Mouse (Mus musculus): ENCODE measurements around the gene Uhmk1. TPM values are rescaled to one million over a fixed set of nuclear protein-coding genes. Genes with fewer than 3 reads are reported as not detected.

Uhmk1 gene
- polyA plus RNA-seq, 1 experiment from 2014 or later: 11.9 TPM

DNA sequence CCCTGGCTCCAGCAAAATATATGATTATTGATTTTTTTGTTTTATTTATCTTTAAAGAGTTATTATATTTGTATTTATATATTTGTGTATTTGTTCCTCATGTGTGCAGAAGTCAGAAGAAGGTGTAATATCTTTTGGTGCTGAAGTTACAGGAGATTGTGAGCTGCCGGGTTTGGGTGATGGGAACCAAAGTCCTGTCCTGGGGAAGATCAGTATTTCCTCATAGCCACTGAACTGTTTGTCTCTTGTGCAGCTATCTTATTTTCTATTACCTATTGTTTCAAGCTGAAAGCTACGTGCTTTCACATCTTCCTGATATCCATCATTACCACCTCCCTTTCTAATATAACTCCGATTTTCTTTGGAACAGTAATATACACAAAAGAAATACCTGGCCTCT is 393 bp upstream of the Uhmk1 start:
- H3K36me3 ChIP-seq (ENCODE audit: control insufficient read depth, insufficient read depth, low read length): peaks cover 15% of the 10 kb centered on the region
- H3K4me1 ChIP-seq (replicated peaks; ENCODE audit: control insufficient read depth, insufficient read depth, low read length): 0 out of 2 replicates have a peak, but pooled peaks cover 2% of the 10 kb centered on the region
- DNase-seq (ENCODE audit: low spot score) (no peak), ATAC-seq (replicated peaks; ENCODE audit: low FRiP score, low TSS enrichment, low read depth) (no peak)
- H3K27ac ChIP-seq (ENCODE audit: low read depth): peak overlapping the region; percentile 80; the same call in 1 of the 2 replicates
- H3K9me3 ChIP-seq (ENCODE audit: control insufficient read depth, low read length): no peaks in the 10 kb centered on the region
- peak overlapping the region; percentile 48 for H3K4me2 ChIP-seq (ENCODE audit: low read length)
- H3K4me3 ChIP-seq (ENCODE audit: low read depth, low read length): peak overlapping the region; percentile 83
- no peaks in the 10 kb centered on the region for H3K27me3 ChIP-seq (replicated peaks; ENCODE audit: control insufficient read depth, insufficient read depth, low read length)
- WGBS: 75% methylated on average over 3 of the region's 3 CpGs
- peak overlapping the region; percentile 90; the same call in 1 of the 2 replicates for H3K9ac ChIP-seq (ENCODE audit: low read length)

DNA sequence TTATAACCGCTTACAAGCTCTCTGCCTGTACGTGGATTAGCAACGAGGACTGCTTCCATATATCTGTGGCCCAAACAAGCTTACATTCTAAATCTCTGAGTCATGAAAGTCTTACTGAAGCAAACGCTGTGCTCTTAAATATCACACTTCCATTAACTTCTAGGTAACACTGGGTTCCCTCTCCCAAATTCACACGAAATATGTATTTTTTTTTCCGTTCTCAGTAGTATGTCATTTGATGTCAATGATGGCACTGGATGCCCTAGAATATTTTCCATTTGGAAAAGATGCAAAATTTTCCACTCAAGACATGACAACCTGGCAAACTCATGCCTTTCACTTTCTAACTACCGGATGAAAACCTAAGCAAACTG is 827 bp downstream of the Uhmk1 start:
- H3K4me1 ChIP-seq (replicated peaks; ENCODE audit: control insufficient read depth, insufficient read depth, low read length): 0 out of 2 replicates have a peak, but pooled peaks cover 2% of the 10 kb centered on the region
- peak overlapping the region; percentile 90 for H3K9ac ChIP-seq (ENCODE audit: low read length)
- H3K36me3 ChIP-seq (ENCODE audit: control insufficient read depth, insufficient read depth, low read length): peaks cover 25% of the 10 kb centered on the region
- H3K4me2 ChIP-seq (ENCODE audit: low read length): peak overlapping the region; percentile 69
- H3K27ac ChIP-seq (ENCODE audit: low read depth): no peak overlapping the region
- no peak for ATAC-seq (replicated peaks; ENCODE audit: low FRiP score, low TSS enrichment, low read depth)
- WGBS: 28% methylated on average over 7 of the region's 7 CpGs
- no peak for DNase-seq (ENCODE audit: low spot score)
- no peaks in the 10 kb centered on the region for H3K9me3 ChIP-seq (ENCODE audit: control insufficient read depth, low read length)
- no peaks in the 10 kb centered on the region for H3K27me3 ChIP-seq (replicated peaks; ENCODE audit: control insufficient read depth, insufficient read depth, low read length)
- H3K4me3 ChIP-seq (ENCODE audit: low read depth, low read length): peak overlapping the region; percentile 83

DNA sequence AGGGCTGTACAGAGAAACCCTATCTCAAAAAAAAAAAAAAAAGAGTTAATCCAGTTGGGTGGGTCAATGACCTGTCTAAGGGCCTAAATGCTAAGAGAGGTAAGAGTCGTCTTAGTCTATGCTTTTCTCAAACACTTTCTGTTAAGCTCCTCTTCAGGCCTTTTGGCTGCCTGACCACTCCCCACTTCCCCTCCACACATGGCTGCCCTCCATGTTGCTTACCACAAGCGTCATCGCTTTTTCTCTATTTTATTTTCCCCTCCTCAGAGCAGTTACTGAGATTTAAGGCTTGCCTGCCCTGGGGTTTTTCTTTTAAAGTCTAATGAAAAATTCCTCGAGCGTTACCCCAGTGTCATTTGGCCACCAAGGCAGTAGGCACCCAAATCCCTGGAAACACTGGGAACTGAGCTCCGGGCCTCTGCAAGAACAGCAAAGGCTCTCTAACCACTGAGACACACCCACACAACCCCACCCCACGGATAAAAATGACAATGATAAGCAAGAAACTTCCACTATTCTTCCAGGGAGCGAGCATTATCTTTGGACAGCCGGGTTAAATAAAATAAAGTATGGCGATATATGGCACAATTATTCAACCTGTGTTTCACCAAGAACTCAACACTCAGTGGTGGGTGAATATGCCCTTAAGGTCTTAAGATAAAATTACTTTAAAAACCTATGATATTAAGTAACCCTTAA is 1.9 kb downstream of the Uhmk1 start:
- Histone ChIP-seq H3K9ac (ENCODE audit: low read length) (no peak overlapping the region), H3K27ac (ENCODE audit: low read depth) (no peak overlapping the region), H3K4me3 (ENCODE audit: low read depth, low read length) (no peak overlapping the region), H3K4me1 (replicated peaks; ENCODE audit: control insufficient read depth, insufficient read depth, low read length) (0 out of 2 replicates have a peak, but pooled peaks cover 2% of the 10 kb centered on the region), H3K4me2 (ENCODE audit: low read length) (no peak overlapping the region), H3K36me3 (ENCODE audit: control insufficient read depth, insufficient read depth, low read length) (peaks cover 33% of the 10 kb centered on the region), H3K27me3 (replicated peaks; ENCODE audit: control insufficient read depth, insufficient read depth, low read length) (no peaks in the 10 kb centered on the region), H3K9me3 (ENCODE audit: control insufficient read depth, low read length) (no peaks in the 10 kb centered on the region)
- WGBS: 92% methylated on average over 10 of the region's 10 CpGs
- DNase-seq (ENCODE audit: low spot score): peak; percentile 47
- no peak for ATAC-seq (replicated peaks; ENCODE audit: low FRiP score, low TSS enrichment, low read depth)

GRCm38 (mm10) chr1:170206395-170206794 is 8.8 kb downstream of the Uhmk1 start:
- no peak for DNase-seq (ENCODE audit: low spot score)
- ATAC-seq (replicated peaks; ENCODE audit: low FRiP score, low TSS enrichment, low read depth): no peak
- Histone ChIP-seq H3K36me3 (ENCODE audit: control insufficient read depth, insufficient read depth, low read length) (peaks cover 82% of the 10 kb centered on the region), H3K27ac (ENCODE audit: low read depth) (no peak overlapping the region), H3K27me3 (replicated peaks; ENCODE audit: control insufficient read depth, insufficient read depth, low read length) (no peaks in the 10 kb centered on the region), H3K9ac (ENCODE audit: low read length) (no peak overlapping the region), H3K4me2 (ENCODE audit: low read length) (no peak overlapping the region), H3K4me1 (replicated peaks; ENCODE audit: control insufficient read depth, insufficient read depth, low read length) (no peaks in the 10 kb centered on the region), H3K9me3 (ENCODE audit: control insufficient read depth, low read length) (no peaks in the 10 kb centered on the region), H3K4me3 (ENCODE audit: low read depth, low read length) (no peak overlapping the region)
- WGBS: 89% methylated on average over 6 of the region's 6 CpGs

GRCm38 (mm10) chr1:170200379-170200778 is 14.8 kb downstream of the Uhmk1 start:
- no peak for DNase-seq (ENCODE audit: low spot score)
- Histone ChIP-seq H3K9ac (ENCODE audit: low read length) (no peak overlapping the region), H3K4me2 (ENCODE audit: low read length) (no peak overlapping the region), H3K27me3 (replicated peaks; ENCODE audit: control insufficient read depth, insufficient read depth, low read length) (no peaks in the 10 kb centered on the region), H3K9me3 (ENCODE audit: control insufficient read depth, low read length) (no peaks in the 10 kb centered on the region), H3K4me1 (replicated peaks; ENCODE audit: control insufficient read depth, insufficient read depth, low read length) (no peaks in the 10 kb centered on the region), H3K27ac (ENCODE audit: low read depth) (no peak overlapping the region), H3K36me3 (ENCODE audit: control insufficient read depth, insufficient read depth, low read length) (peaks cover 77% of the 10 kb centered on the region), H3K4me3 (ENCODE audit: low read depth, low read length) (no peak overlapping the region)
- ATAC-seq (replicated peaks; ENCODE audit: low FRiP score, low TSS enrichment, low read depth): no peak
- WGBS: 74% methylated on average over 3 of the region's 3 CpGs

DNA sequence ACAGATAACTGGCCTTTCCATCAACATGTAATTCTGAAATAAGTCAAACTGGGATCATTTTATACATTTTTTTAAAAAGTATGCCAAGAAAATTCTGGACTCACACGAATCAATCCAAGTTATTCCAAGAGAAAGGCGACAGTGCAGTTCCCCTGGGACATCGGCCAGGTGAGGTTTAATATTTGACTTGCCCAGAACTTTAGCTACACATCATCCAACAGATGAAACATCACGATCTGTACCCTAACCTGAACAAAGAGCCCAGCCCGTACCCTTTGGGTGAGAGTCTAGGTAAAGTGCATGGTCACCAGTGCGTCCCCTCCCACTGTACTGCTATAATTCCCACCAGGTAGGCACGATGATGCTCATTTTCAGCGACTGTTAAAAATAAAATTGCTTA is 19.0 kb downstream of the Uhmk1 start:
- H3K4me1 ChIP-seq (replicated peaks; ENCODE audit: control insufficient read depth, insufficient read depth, low read length): no peaks in the 10 kb centered on the region
- no peak overlapping the region for H3K9ac ChIP-seq (ENCODE audit: low read length)
- no peak for ATAC-seq (replicated peaks; ENCODE audit: low FRiP score, low TSS enrichment, low read depth)
- H3K27me3 ChIP-seq (replicated peaks; ENCODE audit: control insufficient read depth, insufficient read depth, low read length): no peaks in the 10 kb centered on the region
- no peak overlapping the region for H3K4me3 ChIP-seq (ENCODE audit: low read depth, low read length)
- DNase-seq (ENCODE audit: low spot score): no peak
- H3K27ac ChIP-seq (ENCODE audit: low read depth): no peak overlapping the region
- H3K4me2 ChIP-seq (ENCODE audit: low read length): no peak overlapping the region
- WGBS: 93% methylated on average over 8 of the region's 8 CpGs
- H3K36me3 ChIP-seq (ENCODE audit: control insufficient read depth, insufficient read depth, low read length): peaks cover 80% of the 10 kb centered on the region
- no peaks in the 10 kb centered on the region for H3K9me3 ChIP-seq (ENCODE audit: control insufficient read depth, low read length)

GRCm38 (mm10) chr1:170191925-170192324 is 23.3 kb downstream of the Uhmk1 start:
- Histone ChIP-seq H3K9me3 (ENCODE audit: control insufficient read depth, low read length) (no peaks in the 10 kb centered on the region), H3K27ac (ENCODE audit: low read depth) (no peak overlapping the region), H3K4me3 (ENCODE audit: low read depth, low read length) (no peak overlapping the region), H3K4me1 (replicated peaks; ENCODE audit: control insufficient read depth, insufficient read depth, low read length) (no peaks in the 10 kb centered on the region), H3K36me3 (ENCODE audit: control insufficient read depth, insufficient read depth, low read length) (peaks cover 45% of the 10 kb centered on the region), H3K9ac (ENCODE audit: low read length) (no peak overlapping the region), H3K4me2 (ENCODE audit: low read length) (no peak overlapping the region), H3K27me3 (replicated peaks; ENCODE audit: control insufficient read depth, insufficient read depth, low read length) (no peaks in the 10 kb centered on the region)
- 96% methylated on average over 1 of the region's 1 CpGs for WGBS
- no peak for ATAC-seq (replicated peaks; ENCODE audit: low FRiP score, low TSS enrichment, low read depth)
- DNase-seq (ENCODE audit: low spot score): no peak

DNA sequence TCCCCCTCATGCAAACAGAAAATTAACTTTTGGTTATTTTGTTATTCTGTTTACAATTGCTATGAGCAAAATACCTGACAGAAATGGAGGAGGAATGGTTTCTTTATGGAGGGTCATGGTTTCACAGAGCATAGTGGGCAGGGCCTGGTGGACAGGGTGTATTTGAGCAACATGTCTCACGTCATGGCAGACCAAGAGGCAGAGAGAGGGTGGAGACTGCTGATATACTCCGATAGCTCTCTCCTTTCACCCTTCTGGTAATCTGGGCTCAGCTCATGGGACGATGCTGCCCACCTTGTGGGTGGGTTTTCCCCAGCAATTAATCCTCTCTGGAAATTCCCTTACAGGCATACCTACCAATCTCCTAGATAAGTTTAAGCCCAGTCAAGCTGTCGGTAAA is 25.0 kb downstream of the Uhmk1 start:
- ATAC-seq (replicated peaks; ENCODE audit: low FRiP score, low TSS enrichment, low read depth) (no peak), DNase-seq (ENCODE audit: low spot score) (no peak)
- WGBS: 67% methylated on average over 4 of the region's 4 CpGs
- no peak overlapping the region for H3K4me3 ChIP-seq (ENCODE audit: low read depth, low read length)
- H3K4me2 ChIP-seq (ENCODE audit: low read length): no peak overlapping the region
- no peaks in the 10 kb centered on the region for H3K9me3 ChIP-seq (ENCODE audit: control insufficient read depth, low read length)
- no peaks in the 10 kb centered on the region for H3K4me1 ChIP-seq (replicated peaks; ENCODE audit: control insufficient read depth, insufficient read depth, low read length)
- no peaks in the 10 kb centered on the region for H3K27me3 ChIP-seq (replicated peaks; ENCODE audit: control insufficient read depth, insufficient read depth, low read length)
- H3K36me3 ChIP-seq (ENCODE audit: control insufficient read depth, insufficient read depth, low read length): peaks cover 28% of the 10 kb centered on the region
- no peak overlapping the region for H3K9ac ChIP-seq (ENCODE audit: low read length)
- H3K27ac ChIP-seq (ENCODE audit: low read depth): no peak overlapping the region

- no peaks in the 10 kb centered on the region for H3K9me3 ChIP-seq (ENCODE audit: control insufficient read depth, low read length)
- no peak for ATAC-seq (replicated peaks; ENCODE audit: low FRiP score, low TSS enrichment, low read depth)
- peaks cover 12% of the 10 kb centered on the region for H3K36me3 ChIP-seq (ENCODE audit: control insufficient read depth, insufficient read depth, low read length)
- DNase-seq (ENCODE audit: low spot score): no peak
- 68% methylated on average over 11 of the region's 11 CpGs for WGBS
- no peak overlapping the region for H3K9ac ChIP-seq (ENCODE audit: low read length)
- no peaks in the 10 kb centered on the region for H3K27me3 ChIP-seq (replicated peaks; ENCODE audit: control insufficient read depth, insufficient read depth, low read length)
- no peak overlapping the region for H3K27ac ChIP-seq (ENCODE audit: low read depth)
- no peak overlapping the region for H3K4me2 ChIP-seq (ENCODE audit: low read length)
- H3K4me1 ChIP-seq (replicated peaks; ENCODE audit: control insufficient read depth, insufficient read depth, low read length): no peaks in the 10 kb centered on the region
- H3K4me3 ChIP-seq (ENCODE audit: low read depth, low read length): no peak overlapping the region
Measured at GRCm38 (mm10) chr1:170188601-170189000, 26.6 kb downstream of the Uhmk1 start.
